Mouse (Mus musculus) G1E-ER4 (cell line): ENCODE measurements around the gene Vmn2r25. TPM values are rescaled to one million over a fixed set of nuclear protein-coding genes. Genes with fewer than 3 reads are reported as not detected.
"Not testable (repeated sequence)": the region's sequence is repeated elsewhere in the genome, so short reads cannot be mapped to it uniquely, and the experiment has no call there.

Source experiments
- GATA1 ChIP-seq: IDR thresholded peaks from one replicate; pipeline ENCODE4 v1.8.0; 2012; ENCODE audit warnings: low read length, inconsistent platforms
- polyA plus RNA-seq: library from polyadenylated mRNA; stranded (reverse); fragments of >175 nt; gene quantifications from 2 replicates; pipeline ENCODE4 v1.2.3, GENCODE M21; 2012

Vmn2r25 gene
- polyA plus RNA-seq, result not detected in 2 replicates

GRCm38 (mm10) chr6:123853363-123853762 lies at the start of gene Vmn2r25:
TSS of gene Vmn2r25 (minus strand) at chr6:123853463.
- TF ChIP-seq GATA1, result not testable (repeated sequence)

GRCm38 (mm10) chr6:123819951-123820350 lies 33.3 kb downstream of the Vmn2r25 start:
- no peak for TF ChIP-seq GATA1

GRCm38 (mm10) chr6:123793746-123794145 lies 59.5 kb downstream of the Vmn2r25 start:
- TF ChIP-seq GATA1, result no peak

GRCm38 (mm10) chr6:123784857-123785256 lies 68.4 kb downstream of the Vmn2r25 start:
- TF ChIP-seq GATA1, result no peak

GRCm38 (mm10) chr6:123778579-123778978 lies 74.7 kb downstream of the Vmn2r25 start, which contains the start of gene Vmn2r24:
TSS of gene Vmn2r24 (plus strand) at chr6:123778879.
- no peak for TF ChIP-seq GATA1

Other genes with a start within 250 kb of the Vmn2r25 start
- not detected in 2 replicates for gene Vmn2r22, start 202.7 kb downstream of the Vmn2r25 start, polyA plus RNA-seq
- not detected in 2 replicates for gene Vmn2r23, start 150.8 kb downstream of the Vmn2r25 start, polyA plus RNA-seq
- gene Vmn2r24, start 74.6 kb downstream of the Vmn2r25 start, polyA plus RNA-seq, result not detected in 2 replicates
- gene Vmn2r26, start 171.1 kb upstream of the Vmn2r25 start, polyA plus RNA-seq, result not detected in 2 replicates